Mouse (Mus musculus): ENCODE measurements around the gene Ano8. TPM values are rescaled to one million over a fixed set of nuclear protein-coding genes. Genes with fewer than 3 reads are reported as not detected.

Ano8 gene
- polyA plus RNA-seq, 1 experiment from 2014 or later, result 3.7 TPM

GRCm38 (mm10) chr8:71516786-71517185, 31.0 kb upstream of the Ano8 start:
- Histone ChIP-seq H3K4me3 (replicated peaks) (no peak overlapping the region), H3K27me3 (peaks cover 5% of the 10 kb centered on the region; the same call in 1 of the 2 replicates), H3K4me2 (replicated peaks) (no peak overlapping the region), H3K36me3 (no peaks in the 10 kb centered on the region), H3K4me1 (peaks cover 7% of the 10 kb centered on the region; the same call in 1 of the 2 replicates), H3K9me3 (replicated peaks) (no peaks in the 10 kb centered on the region), H3K9ac (no peak overlapping the region), H3K27ac (replicated peaks) (no peak overlapping the region)
- ATAC-seq (ENCODE audit: insufficient number of reproducible peaks, low FRiP score, low TSS enrichment, low read depth), result no peak
- WGBS, result 4% methylated on average over 6 of the region's 6 CpGs

- H3K9ac ChIP-seq, result no peak overlapping the region
- H3K9me3 ChIP-seq (replicated peaks), result no peaks in the 10 kb centered on the region
- H3K4me1 ChIP-seq, result no peaks in the 10 kb centered on the region
- peaks cover 7% of the 10 kb centered on the region; the same call in 1 of the 2 replicates for H3K27me3 ChIP-seq
- 67% methylated on average over 5 of the region's 5 CpGs for WGBS
- no peaks in the 10 kb centered on the region for H3K36me3 ChIP-seq
- H3K27ac ChIP-seq (replicated peaks), result no peak overlapping the region
- ATAC-seq (ENCODE audit: insufficient number of reproducible peaks, low FRiP score, low TSS enrichment, low read depth), result no peak
- no peak overlapping the region for H3K4me3 ChIP-seq (replicated peaks)
- H3K4me2 ChIP-seq (replicated peaks), result no peak overlapping the region
Observed at GRCm38 (mm10) chr8:71515043-71515442, 29.3 kb upstream of the Ano8 start.

GRCm38 (mm10) chr8:71513018-71513754, 27.4 kb upstream of the Ano8 start:
- Histone ChIP-seq H3K27ac (replicated peaks) (no peak overlapping the region), H3K4me1 (peaks cover 3% of the 10 kb centered on the region), H3K4me3 (replicated peaks) (no peak overlapping the region), H3K4me2 (replicated peaks) (no peak overlapping the region), H3K27me3 (peaks cover 23% of the 10 kb centered on the region), H3K9ac (no peak overlapping the region), H3K9me3 (replicated peaks) (no peaks in the 10 kb centered on the region), H3K36me3 (no peaks in the 10 kb centered on the region)
- ATAC-seq (ENCODE audit: insufficient number of reproducible peaks, low FRiP score, low TSS enrichment, low read depth), result peak; percentile 31; the same call in 1 of the 2 replicates
- 65% methylated on average over 15 of the region's 15 CpGs for WGBS

GRCm38 (mm10) chr8:71511644-71512043, 25.9 kb upstream of the Ano8 start, which contains the start of gene Plvap:
TSS of gene Plvap (minus strand) at chr8:71511752.
- 0 out of 2 replicates have a peak within 1 kb of the TSS, but pooled peaks have one; percentile 8 for H3K4me3 ChIP-seq (replicated peaks)
- ATAC-seq (ENCODE audit: insufficient number of reproducible peaks, low FRiP score, low TSS enrichment, low read depth), result no peak

GRCm38 (mm10) chr8:71509316-71509715, 23.6 kb upstream of the Ano8 start:
- no peaks in the 10 kb centered on the region for H3K9me3 ChIP-seq (replicated peaks)
- H3K4me2 ChIP-seq (replicated peaks), result no peak overlapping the region
- no peaks in the 10 kb centered on the region for H3K36me3 ChIP-seq
- ATAC-seq (ENCODE audit: insufficient number of reproducible peaks, low FRiP score, low TSS enrichment, low read depth), result no peak
- no peak overlapping the region for H3K9ac ChIP-seq
- WGBS, result 41% methylated on average over 2 of the region's 2 CpGs
- H3K4me3 ChIP-seq (replicated peaks), result no peak overlapping the region
- H3K27ac ChIP-seq (replicated peaks), result no peak overlapping the region
- H3K27me3 ChIP-seq, result peaks cover 53% of the 10 kb centered on the region
- H3K4me1 ChIP-seq, result peaks cover 14% of the 10 kb centered on the region

More at GRCm38 (mm10) chr8:71511644-71512043, 25.9 kb upstream of the Ano8 start, which contains the start of gene Plvap:
- peaks cover 38% of the 10 kb centered on the region for H3K27me3 ChIP-seq
- WGBS, result 60% methylated on average over 14 of the region's 14 CpGs
- peaks cover 14% of the 10 kb centered on the region for H3K4me1 ChIP-seq
- H3K9me3 ChIP-seq (replicated peaks), result no peaks in the 10 kb centered on the region
- no peak within 1 kb of the TSS for H3K9ac ChIP-seq
- H3K4me2 ChIP-seq (replicated peaks), result no peak within 1 kb of the TSS
- no peaks in the 10 kb centered on the region for H3K36me3 ChIP-seq
- no peak within 1 kb of the TSS for H3K27ac ChIP-seq (replicated peaks)

- Histone ChIP-seq H3K4me1 (peaks cover 14% of the 10 kb centered on the region), H3K4me2 (replicated peaks) (peak overlapping the region; percentile 75), H3K9me3 (replicated peaks) (no peaks in the 10 kb centered on the region), H3K9ac (peak overlapping the region; percentile 21), H3K36me3 (no peaks in the 10 kb centered on the region), H3K27me3 (peaks cover 53% of the 10 kb centered on the region), H3K27ac (replicated peaks) (no peak overlapping the region), H3K4me3 (replicated peaks) (peak overlapping the region; percentile 46)
- ATAC-seq (ENCODE audit: insufficient number of reproducible peaks, low FRiP score, low TSS enrichment, low read depth), result peak; percentile 70
- WGBS, result under 1% methylated on average over 61 of the region's 61 CpGs
Observed at GRCm38 (mm10) chr8:71507589-71508104, 21.9 kb upstream of the Ano8 start.

GRCm38 (mm10) chr8:71505979-71506378, 20.2 kb upstream of the Ano8 start:
- H3K4me1 ChIP-seq, result peaks cover 14% of the 10 kb centered on the region
- H3K27me3 ChIP-seq, result peaks cover 52% of the 10 kb centered on the region
- no peaks in the 10 kb centered on the region for H3K9me3 ChIP-seq (replicated peaks)
- 79% methylated on average over 4 of the region's 4 CpGs for WGBS
- H3K4me3 ChIP-seq (replicated peaks), result no peak overlapping the region
- no peaks in the 10 kb centered on the region for H3K36me3 ChIP-seq
- no peak overlapping the region for H3K27ac ChIP-seq (replicated peaks)
- no peak overlapping the region for H3K9ac ChIP-seq
- ATAC-seq (ENCODE audit: insufficient number of reproducible peaks, low FRiP score, low TSS enrichment, low read depth), result no peak
- H3K4me2 ChIP-seq (replicated peaks), result no peak overlapping the region

DNA sequence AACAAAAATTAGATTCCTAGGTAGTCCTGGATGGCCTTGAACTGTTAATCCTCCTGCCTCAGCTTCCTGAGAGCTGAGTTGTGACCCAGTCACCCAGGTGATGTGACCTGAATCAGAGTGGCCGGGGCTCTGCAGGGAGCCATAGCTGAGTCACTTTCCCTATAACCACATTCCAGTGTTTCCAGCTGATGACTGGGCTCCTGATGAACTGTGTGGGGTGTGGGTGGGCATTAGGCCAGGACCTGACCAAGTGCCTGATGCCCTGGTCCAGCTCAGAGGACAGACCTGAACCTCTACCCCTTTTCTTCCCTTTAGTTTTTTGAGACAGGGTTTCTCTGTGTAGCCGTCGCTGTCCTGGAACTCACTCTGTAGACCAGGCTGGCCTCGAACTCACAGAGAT, 19.6 kb upstream of the Ano8 start:
- H3K9ac ChIP-seq, result no peak overlapping the region
- H3K27ac ChIP-seq (replicated peaks), result no peak overlapping the region
- no peak overlapping the region for H3K4me2 ChIP-seq (replicated peaks)
- H3K9me3 ChIP-seq (replicated peaks), result no peaks in the 10 kb centered on the region
- ATAC-seq (ENCODE audit: insufficient number of reproducible peaks, low FRiP score, low TSS enrichment, low read depth), result no peak
- H3K36me3 ChIP-seq, result no peaks in the 10 kb centered on the region
- 95% methylated on average over 4 of the region's 4 CpGs for WGBS
- H3K4me3 ChIP-seq (replicated peaks), result no peak overlapping the region
- H3K27me3 ChIP-seq, result peaks cover 49% of the 10 kb centered on the region
- H3K4me1 ChIP-seq, result peaks cover 14% of the 10 kb centered on the region

DNA sequence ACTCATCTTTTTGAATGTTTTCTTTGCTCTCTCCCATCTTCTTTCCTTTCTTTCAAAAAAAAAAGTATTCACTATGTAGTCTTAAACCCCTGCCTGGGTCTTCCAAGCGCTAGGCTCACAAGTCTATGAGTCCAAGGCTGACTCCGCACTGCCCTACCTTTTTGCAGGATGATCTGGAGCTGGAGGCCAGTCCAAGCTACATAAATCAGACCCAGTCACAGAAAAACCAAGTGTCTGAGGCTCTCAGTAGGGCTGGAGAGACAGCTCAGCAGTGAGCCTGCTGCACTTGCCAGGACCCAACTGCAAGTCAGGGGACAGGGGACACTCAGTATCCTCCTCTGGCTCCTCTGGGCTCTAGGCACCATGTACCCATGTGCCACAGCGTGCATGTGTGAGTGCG, 18.6 kb upstream of the Ano8 start:
- H3K4me2 ChIP-seq (replicated peaks), result no peak overlapping the region
- ATAC-seq (ENCODE audit: insufficient number of reproducible peaks, low FRiP score, low TSS enrichment, low read depth), result no peak
- no peak overlapping the region for H3K9ac ChIP-seq

DNA sequence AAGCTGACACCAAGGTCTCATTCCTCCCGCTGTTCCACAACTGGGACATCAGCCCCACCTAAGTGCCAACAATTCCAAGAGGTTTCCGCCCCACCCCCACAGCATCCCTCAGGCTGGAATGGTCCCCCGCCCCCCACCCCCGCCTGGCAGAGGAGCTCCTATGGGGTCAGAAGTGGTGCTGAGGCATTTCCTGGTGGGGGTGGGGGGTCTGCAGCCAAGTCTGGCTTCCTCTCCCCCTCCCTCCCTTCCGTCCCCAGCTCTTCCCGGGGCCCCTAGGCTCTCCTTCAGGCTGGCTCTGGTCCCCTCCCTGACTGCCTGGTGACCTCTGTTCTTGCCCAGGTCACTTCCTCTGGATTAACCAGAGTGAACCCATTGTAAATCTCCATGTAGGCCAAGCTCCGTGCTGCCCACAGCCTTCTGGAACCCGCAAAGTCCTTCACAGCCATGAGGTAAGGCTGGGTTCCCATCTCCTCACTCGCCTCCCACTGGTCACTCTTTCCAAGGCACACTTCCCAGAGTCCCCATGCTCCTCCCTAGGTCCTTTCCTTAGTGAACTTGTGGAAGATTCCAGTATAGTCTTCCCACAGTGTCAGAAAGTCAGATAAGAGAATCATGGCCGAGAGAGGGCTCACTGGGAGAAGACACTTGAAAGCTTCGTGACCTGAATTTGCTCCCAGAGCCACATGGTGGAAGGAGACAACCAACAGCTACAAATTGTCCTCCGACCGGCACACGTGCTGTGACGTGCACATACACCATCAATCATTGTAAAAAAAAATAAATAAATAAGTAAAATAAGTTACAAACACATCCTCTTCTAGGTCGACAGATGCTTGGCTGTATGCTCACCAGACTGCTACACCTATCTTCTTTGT, 13.3 kb upstream of the Ano8 start:
- H3K9ac ChIP-seq, result no peak overlapping the region
- peaks cover 11% of the 10 kb centered on the region; the same call in 1 of the 2 replicates for H3K36me3 ChIP-seq
- peak overlapping the region; percentile 48; the same call in 1 of the 2 replicates for H3K27ac ChIP-seq (replicated peaks)
- H3K4me2 ChIP-seq (replicated peaks), result no peak overlapping the region
- H3K4me1 ChIP-seq, result peaks cover 39% of the 10 kb centered on the region
- H3K27me3 ChIP-seq, result no peaks in the 10 kb centered on the region
- 30% methylated on average over 16 of the region's 16 CpGs for WGBS
- no peaks in the 10 kb centered on the region for H3K9me3 ChIP-seq (replicated peaks)
- no peak for ATAC-seq (ENCODE audit: insufficient number of reproducible peaks, low FRiP score, low TSS enrichment, low read depth)
- no peak overlapping the region for H3K4me3 ChIP-seq (replicated peaks)

More for the DNA sequence above, 18.6 kb upstream of the Ano8 start:
- H3K27ac ChIP-seq (replicated peaks), result no peak overlapping the region
- WGBS, result 88% methylated on average over 4 of the region's 4 CpGs
- no peak overlapping the region for H3K4me3 ChIP-seq (replicated peaks)
- no peaks in the 10 kb centered on the region for H3K36me3 ChIP-seq
- peaks cover 40% of the 10 kb centered on the region for H3K27me3 ChIP-seq
- peaks cover 14% of the 10 kb centered on the region for H3K4me1 ChIP-seq
- no peaks in the 10 kb centered on the region for H3K9me3 ChIP-seq (replicated peaks)
